Mouse (Mus musculus) ES-E14 (cell line): ENCODE data around the gene Haus6.

ENCODE experiments used
- CHD2 ChIP-seq: IDR thresholded peaks from 2 replicates; pipeline ENCODE4 v1.6.1; 2014; ENCODE audit warnings: mild to moderate bottlenecking, low read depth, low read length, inconsistent platforms
- HCFC1 ChIP-seq: IDR thresholded peaks from 2 replicates; pipeline ENCODE4 v1.6.1; 2012; ENCODE audit warnings: low read length, inconsistent platforms, borderline replicate concordance; ENCODE audit not compliant: insufficient read depth
- MAFK ChIP-seq: IDR thresholded peaks from 2 replicates; pipeline ENCODE4 v1.6.1; 2014; ENCODE audit warnings: mild to moderate bottlenecking, low read depth, low read length, inconsistent platforms; ENCODE audit not compliant: insufficient read depth
- ZC3H11A ChIP-seq: IDR thresholded peaks from 2 replicates; pipeline ENCODE4 v1.6.1; 2012; ENCODE audit warnings: low read depth, mild to moderate bottlenecking, inconsistent platforms, low read length, borderline replicate concordance
- ZNF384 ChIP-seq: IDR thresholded peaks from 2 replicates; pipeline ENCODE4 v1.6.1; 2012; ENCODE audit warnings: low read depth, low read length, inconsistent platforms

- TF ChIP-seq CHD2 (no peak), ZC3H11A (no peak), HCFC1 (no peak), MAFK (no peak), ZNF384 (no peak)
These were observed 54.5 kb downstream of the Haus6 start for GRCm38 (mm10) chr4:86557371-86557770.
